Mouse (Mus musculus) neural tube, embryonic 11.5 days (tissue): ENCODE results near the gene Nagk. TPM values are rescaled to one million over a fixed set of nuclear protein-coding genes. Genes with fewer than 3 reads are reported as not detected.
A peak's percentile ranks its signal among the peaks of the same experiment; 100 is the strongest.
"Not testable (repeated sequence)": the region's sequence is repeated elsewhere in the genome, so short reads cannot be mapped to it uniquely, and the experiment has no call there.

Experiments
- ATAC-seq: fragments of 200-750 bp; cut with Nextera tagmentation; 2 replicates; pipeline ENCODE4 v1.8.0; 2017; ENCODE audit warnings: moderate number of reproducible peaks, mild to moderate bottlenecking, moderate TSS enrichment, moderate library complexity; ENCODE audit not compliant: insufficient read depth, low FRiP score, low TSS enrichment
- DNase-seq: peaks from one replicate; pipeline ENCODE4 v3.0.0-alpha.2; 2015; ENCODE audit warnings: low spot score
- H3K27ac ChIP-seq: fragments of 300-500 bp; sonication (generic); 2 replicates; pipeline ENCODE4 v1.5.1; 2014; ENCODE audit warnings: low read depth, mild to moderate bottlenecking, low read length
- H3K27me3 ChIP-seq: fragments of 300-500 bp; sonication (generic); 2 replicates; pipeline ENCODE4 v1.6.1; 2014; ENCODE audit warnings: mild to moderate bottlenecking, low read length, mixed read lengths; ENCODE audit not compliant: control insufficient read depth, insufficient read depth
- H3K36me3 ChIP-seq: fragments of 300-500 bp; sonication (generic); 2 replicates; pipeline ENCODE4 v1.6.1; 2014; ENCODE audit warnings: mild to moderate bottlenecking, low read length, moderate library complexity, mixed read lengths; ENCODE audit not compliant: control insufficient read depth, insufficient read depth
- H3K4me1 ChIP-seq: fragments of 300-500 bp; sonication (generic); 2 replicates; pipeline ENCODE4 v1.6.1; 2014; ENCODE audit warnings: low read length, mixed read lengths; ENCODE audit not compliant: control insufficient read depth, insufficient read depth
- H3K4me2 ChIP-seq: fragments of 300-500 bp; sonication (generic); 2 replicates; pipeline ENCODE4 v1.6.1; 2014; ENCODE audit warnings: low read depth, mild to moderate bottlenecking, moderate library complexity
- H3K4me3 ChIP-seq: fragments of 300-500 bp; sonication (generic); 2 replicates; pipeline ENCODE4 v1.5.1; 2014; ENCODE audit warnings: low read depth, low read length
- H3K9ac ChIP-seq: fragments of 300-500 bp; sonication (generic); 2 replicates; pipeline ENCODE4 v1.6.1; 2014; ENCODE audit warnings: mild to moderate bottlenecking, low read length
- H3K9me3 ChIP-seq: fragments of 300-500 bp; sonication (generic); 2 replicates; pipeline ENCODE4 v1.6.1; 2016; ENCODE audit warnings: low read length; ENCODE audit not compliant: control insufficient read depth
- whole genome bisulfite sequencing: fragments of 180-500 bp; shearing (Covaris S2); extraction: QIAGEN DNeasy Blood & Tissue Kit; methylation state at CpG from one replicate; pipeline ENCODE4 v1.1.7; 2014; 5-methylcytosine and 5-hydroxymethylcytosine counted together
- polyA plus RNA-seq: library from polyadenylated mRNA; unstranded; fragments of >200 nt; fragmentation: Nextera tagmentation; extraction: Ambion mirVana; gene quantifications from 2 replicates; pipeline ENCODE4 v1.2.1, GENCODE M21; 2014

The Nagk gene
- polyA plus RNA-seq, 1 experiment from 2014 or later = 36.4 TPM

DNA sequence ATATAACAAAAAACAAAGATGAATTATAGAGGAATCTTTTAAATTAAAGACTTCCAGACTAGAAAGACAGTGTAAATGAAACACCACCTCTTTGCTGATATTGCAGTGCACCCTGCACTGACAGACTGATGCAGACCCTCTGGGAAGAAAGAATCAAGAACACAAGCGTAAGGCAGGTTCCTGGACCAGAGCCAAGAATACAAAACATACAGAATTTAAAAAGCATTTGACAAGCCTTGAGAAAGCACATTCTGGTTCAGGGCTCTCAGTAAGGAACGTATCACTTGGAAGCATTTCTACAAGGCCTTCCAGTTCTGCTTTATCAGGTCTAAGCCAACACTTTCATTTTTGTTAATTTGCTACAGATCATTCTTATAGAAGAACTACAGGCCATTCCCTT is 27.1 kb downstream of the Nagk start:
- H3K9me3 ChIP-seq = peaks cover 5% of the 10 kb centered on the region; the same call in 1 of the 2 replicates
- 81% methylated on average over 2 of the region's 2 CpGs for WGBS
- DNase-seq = no peak

DNA sequence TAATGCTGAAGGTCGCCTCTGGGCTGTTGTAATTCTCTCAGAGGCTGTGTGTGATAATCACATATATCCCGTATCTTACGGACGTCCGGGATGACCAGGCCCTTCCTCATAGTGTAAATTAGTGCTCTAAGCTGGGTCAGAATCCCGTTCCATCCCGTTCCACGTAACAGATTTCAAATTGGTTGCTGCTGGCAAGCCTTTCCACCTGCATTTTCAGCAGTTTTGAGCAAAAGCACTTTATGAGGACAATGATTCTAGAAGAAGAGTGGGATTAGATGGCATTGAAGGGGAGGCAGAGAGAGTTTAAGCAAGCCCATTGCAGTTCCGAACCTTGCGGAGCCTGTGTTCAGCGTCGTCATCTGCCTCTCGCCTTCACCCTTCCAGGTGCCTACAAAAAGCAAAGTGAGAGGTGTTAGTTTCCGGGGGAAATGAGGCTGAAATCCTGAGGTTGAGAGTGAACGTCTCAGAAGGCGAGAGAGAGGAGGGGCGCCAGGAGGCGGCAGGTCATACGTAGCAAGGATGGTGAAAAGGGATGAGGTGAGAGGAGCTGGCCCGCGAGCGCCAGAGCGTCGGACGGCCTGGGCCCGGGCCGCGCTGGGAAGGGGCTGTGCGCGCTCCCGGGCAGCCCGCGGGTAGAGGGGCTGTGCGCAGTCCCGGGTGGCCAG is 36.3 kb downstream of the Nagk start:
- no peak for DNase-seq
- H3K9me3 ChIP-seq = no peaks in the 10 kb centered on the region

More for the DNA sequence above, 27.1 kb downstream of the Nagk start:
- no peak overlapping the region for H3K4me3 ChIP-seq
- no peak for ATAC-seq
- H3K27me3 ChIP-seq = no peaks in the 10 kb centered on the region
- H3K4me1 ChIP-seq = no peaks in the 10 kb centered on the region
- H3K9ac ChIP-seq = no peak overlapping the region
- no peak overlapping the region for H3K27ac ChIP-seq
- no peaks in the 10 kb centered on the region; the same call in 1 of the 2 replicates for H3K36me3 ChIP-seq
- H3K4me2 ChIP-seq = no peak overlapping the region

DNA sequence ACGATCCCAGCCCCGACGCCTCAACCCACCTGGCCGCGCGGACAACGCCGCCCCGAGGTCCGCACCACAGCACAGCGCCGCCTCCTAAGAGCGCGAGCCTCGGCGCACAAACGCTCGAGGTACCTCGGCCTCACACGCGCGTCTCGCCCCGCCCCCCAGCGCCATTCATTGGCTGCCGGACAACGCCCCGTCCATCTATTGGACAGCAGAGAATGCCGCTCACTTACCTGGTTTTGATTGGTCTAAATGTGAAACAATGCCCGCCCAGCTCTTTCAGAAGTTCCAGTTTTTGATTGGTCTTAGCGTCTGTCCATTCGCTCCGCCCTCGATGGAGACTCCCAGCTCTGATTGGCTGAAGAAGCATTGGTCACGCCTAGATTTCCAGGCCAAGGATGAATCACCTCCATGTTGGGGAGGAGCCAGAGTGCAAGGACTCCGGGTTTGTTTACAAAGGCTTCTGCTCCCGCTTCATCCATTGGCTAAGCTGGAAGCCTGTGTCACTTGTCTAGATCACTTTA is 36.9 kb downstream of the Nagk start, which contains the start of gene Paip2b:
Gene Paip2b, minus strand, starts transcription at position 136 of the 518 bp plus-strand sequence.
- peak within 1 kb of the TSS; percentile 78 for H3K27ac ChIP-seq
- H3K36me3 ChIP-seq = no peaks in the 10 kb centered on the region
- no peaks in the 10 kb centered on the region for H3K9me3 ChIP-seq
- under 1% methylated on average over 35 of the region's 37 CpGs for WGBS
- peak within 1 kb of the TSS; percentile 82 for H3K9ac ChIP-seq
- H3K27me3 ChIP-seq = no peaks in the 10 kb centered on the region
- peak within 1 kb of the TSS; percentile 89 for H3K4me2 ChIP-seq
- H3K4me1 ChIP-seq = 0 out of 2 replicates have a peak, but pooled peaks cover 5% of the 10 kb centered on the region
- peak; percentile 97 for DNase-seq
- H3K4me3 ChIP-seq = peak within 1 kb of the TSS; percentile 66
- peak; percentile 99 for ATAC-seq

More for the DNA sequence above, 36.3 kb downstream of the Nagk start:
- Histone ChIP-seq H3K4me2 (peak overlapping the region; percentile 89), H3K36me3 (no peaks in the 10 kb centered on the region; the same call in 1 of the 2 replicates), H3K4me3 (peak overlapping the region; percentile 66), H3K4me1 (0 out of 2 replicates have a peak, but pooled peaks cover 5% of the 10 kb centered on the region), H3K27ac (peak overlapping the region; percentile 78), H3K27me3 (no peaks in the 10 kb centered on the region), H3K9ac (peak overlapping the region; percentile 82)
- 3% methylated on average over 35 of the region's 35 CpGs for WGBS
- ATAC-seq = peak; percentile 85

DNA sequence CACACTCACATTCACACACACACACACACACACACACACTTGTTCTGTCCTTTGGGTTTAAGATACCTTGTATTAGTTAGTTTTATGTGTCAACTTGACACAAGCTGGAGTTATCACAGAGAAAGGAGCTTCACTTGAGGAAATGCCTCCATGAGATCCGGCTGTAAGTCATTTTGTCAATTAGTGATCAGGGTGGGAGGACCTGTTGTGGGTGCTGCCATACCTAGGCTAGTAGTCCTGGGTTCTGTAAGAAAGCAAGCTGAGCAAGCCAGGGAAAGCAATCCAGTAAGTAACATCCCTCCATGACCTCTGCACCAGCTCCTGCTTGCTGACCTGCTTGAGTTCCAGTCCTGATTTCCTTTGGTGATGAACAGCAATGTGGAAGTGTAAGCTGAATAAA is 37.6 kb downstream of the Nagk start:
- not testable (repeated sequence) for DNase-seq, H3K36me3 ChIP-seq, H3K4me3 ChIP-seq, H3K9me3 ChIP-seq, H3K4me1 ChIP-seq, ATAC-seq, H3K27me3 ChIP-seq, H3K27ac ChIP-seq
- peak overlapping the region; percentile 38 for H3K4me2 ChIP-seq
- 71% methylated on average over 1 of the region's 1 CpGs for WGBS
- H3K9ac ChIP-seq = peak overlapping the region; percentile 22

DNA sequence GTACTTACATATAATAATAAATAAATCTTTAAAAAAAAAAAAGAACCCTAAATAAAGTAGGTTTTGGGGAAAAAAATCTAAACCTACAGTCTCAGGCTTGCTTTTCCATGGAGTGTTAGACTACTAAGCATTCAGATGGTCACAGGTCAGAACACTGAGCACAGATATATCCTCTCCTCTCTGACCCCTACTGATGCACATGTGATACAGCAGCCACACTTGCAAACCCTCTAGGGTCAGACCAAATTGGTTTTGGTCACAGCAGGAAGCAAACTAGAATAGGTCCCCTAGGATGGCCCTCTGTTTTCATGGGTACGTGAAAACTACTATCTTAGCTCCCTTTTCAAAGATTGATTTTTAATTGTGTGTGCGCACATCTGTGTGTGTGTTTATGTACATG is 42.0 kb downstream of the Nagk start:
- H3K9ac ChIP-seq = no peak overlapping the region
- no peak overlapping the region for H3K4me3 ChIP-seq
- DNase-seq = no peak
- H3K9me3 ChIP-seq = no peaks in the 10 kb centered on the region
- no peaks in the 10 kb centered on the region for H3K27me3 ChIP-seq
- H3K4me1 ChIP-seq = no peaks in the 10 kb centered on the region
- WGBS = 77% methylated on average over 2 of the region's 2 CpGs
- no peak for ATAC-seq
- H3K36me3 ChIP-seq = no peaks in the 10 kb centered on the region
- no peak overlapping the region for H3K4me2 ChIP-seq
- no peak overlapping the region for H3K27ac ChIP-seq

DNA sequence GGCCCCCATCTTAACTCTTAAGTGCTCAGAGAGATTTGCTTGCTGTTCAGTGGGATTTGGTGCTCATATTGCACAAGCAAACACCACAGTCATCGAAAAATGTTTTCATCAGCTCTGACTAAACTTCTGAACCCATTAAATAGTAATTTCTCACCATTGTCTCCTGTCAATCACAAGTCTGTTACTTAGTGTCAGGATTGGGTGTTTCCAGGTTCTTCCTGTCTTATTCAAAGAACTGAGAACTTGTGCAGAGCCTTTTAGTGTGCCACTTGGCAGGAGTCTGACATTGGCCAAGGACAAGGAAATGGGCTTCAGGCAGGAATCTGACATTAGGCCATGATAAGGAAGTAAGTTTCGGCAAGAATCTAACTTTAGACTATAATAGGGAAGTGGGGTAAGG is 43.3 kb downstream of the Nagk start:
- DNase-seq (no peak), ATAC-seq (no peak)
- H3K9me3 ChIP-seq = no peaks in the 10 kb centered on the region
- H3K27ac ChIP-seq = no peak overlapping the region
- H3K4me3 ChIP-seq = no peak overlapping the region
- no peaks in the 10 kb centered on the region for H3K4me1 ChIP-seq
- WGBS = 89% methylated on average over 2 of the region's 2 CpGs
- H3K36me3 ChIP-seq = no peaks in the 10 kb centered on the region
- no peak overlapping the region for H3K9ac ChIP-seq
- H3K27me3 ChIP-seq = no peaks in the 10 kb centered on the region
- no peak overlapping the region for H3K4me2 ChIP-seq

DNA sequence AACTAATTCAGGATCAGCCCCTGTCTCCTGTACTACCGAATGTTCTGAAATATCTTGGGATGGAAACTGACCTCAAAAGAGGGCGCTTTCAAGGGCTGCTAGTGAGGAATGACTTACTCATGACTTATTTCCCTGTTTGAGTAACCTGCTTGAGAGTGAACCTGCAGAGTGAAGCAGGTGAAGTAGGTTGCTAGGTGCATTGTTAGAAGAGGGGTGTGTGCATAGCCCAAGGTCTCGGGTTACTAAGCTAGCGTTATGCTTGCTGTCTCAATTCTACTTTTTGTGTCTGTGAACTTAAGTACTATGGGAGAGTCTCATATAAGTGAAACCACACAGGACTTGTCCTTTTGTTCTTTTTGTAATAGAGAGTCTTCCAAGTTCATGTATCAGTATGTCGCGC is 45.3 kb downstream of the Nagk start:
- Histone ChIP-seq H3K4me3 (no peak overlapping the region), H3K27me3 (no peaks in the 10 kb centered on the region), H3K4me1 (no peaks in the 10 kb centered on the region), H3K9me3 (no peaks in the 10 kb centered on the region), H3K27ac (no peak overlapping the region), H3K36me3 (no peaks in the 10 kb centered on the region), H3K4me2 (no peak overlapping the region), H3K9ac (no peak overlapping the region)
- WGBS = 87% methylated on average over 6 of the region's 6 CpGs
- ATAC-seq = no peak
- no peak for DNase-seq

DNA sequence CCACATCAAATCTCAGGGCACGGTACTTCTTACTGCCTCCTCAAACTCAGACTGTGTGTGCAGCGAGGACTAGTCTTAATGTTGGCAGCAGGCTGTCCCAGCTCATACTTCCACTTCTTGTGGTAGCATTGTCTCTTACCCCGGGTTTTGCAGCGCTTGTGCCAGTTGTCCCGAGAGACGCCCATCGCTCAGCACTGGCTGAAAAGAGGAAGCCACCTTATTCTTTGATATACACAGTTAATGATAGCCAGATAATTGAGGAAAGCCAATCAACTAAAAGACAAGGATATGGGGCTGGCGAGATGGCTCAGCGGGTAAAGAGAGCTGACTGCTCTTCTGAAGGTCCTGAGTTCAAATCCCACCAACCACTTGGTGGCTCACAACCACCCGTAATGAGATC is 50.1 kb downstream of the Nagk start:
- WGBS = 90% methylated on average over 10 of the region's 10 CpGs
- Histone ChIP-seq H3K4me3 (no peak overlapping the region), H3K9me3 (no peaks in the 10 kb centered on the region), H3K4me2 (no peak overlapping the region), H3K9ac (no peak overlapping the region), H3K27ac (no peak overlapping the region), H3K27me3 (no peaks in the 10 kb centered on the region), H3K4me1 (no peaks in the 10 kb centered on the region), H3K36me3 (no peaks in the 10 kb centered on the region)
- ATAC-seq (no peak), DNase-seq (no peak)

DNA sequence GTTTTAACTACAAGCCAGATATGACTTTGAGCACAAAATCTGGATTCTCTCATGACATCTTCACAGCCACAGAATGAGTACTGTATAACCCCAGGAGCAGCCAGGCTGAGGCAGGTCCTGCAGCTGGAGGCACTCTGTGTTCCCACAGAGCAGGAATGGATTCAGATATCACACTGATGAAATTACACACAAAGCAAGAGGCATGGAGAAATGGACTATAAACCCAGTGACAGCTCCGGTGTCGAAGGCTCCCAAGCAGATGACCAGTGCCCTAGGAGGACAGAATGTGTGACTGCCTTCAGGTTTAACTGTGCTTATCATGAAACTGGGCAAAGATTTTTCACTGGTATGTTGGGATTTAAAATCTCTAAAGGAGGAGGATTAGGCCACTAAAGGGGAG is 51.4 kb downstream of the Nagk start:
- Histone ChIP-seq H3K27me3 (no peaks in the 10 kb centered on the region), H3K4me3 (no peak overlapping the region), H3K27ac (no peak overlapping the region), H3K4me2 (no peak overlapping the region), H3K4me1 (no peaks in the 10 kb centered on the region), H3K9ac (no peak overlapping the region), H3K9me3 (no peaks in the 10 kb centered on the region), H3K36me3 (no peaks in the 10 kb centered on the region)
- 90% methylated on average over 2 of the region's 2 CpGs for WGBS
- DNase-seq (no peak), ATAC-seq (no peak)
